Mouse (Mus musculus) granulocyte monocyte progenitor cell, adult 5-6 weeks (primary cell): ENCODE data around the gene Exoc6b. TPM values are rescaled to one million over a fixed set of nuclear protein-coding genes. Genes with fewer than 3 reads are reported as not detected.
A peak's percentile ranks its signal among the peaks of the same experiment; 100 is the strongest.

Source experiments
- ATAC-seq: replicated peaks from 2 replicates; pipeline ENCODE4 v1.8.0; 2016; ENCODE audit warnings: mild to moderate bottlenecking, moderate TSS enrichment, inconsistent platforms; ENCODE audit not compliant: poor library complexity, severe bottlenecking
- total RNA-seq, 2 experiments: library from RNA; stranded (forward) in 1 of 2; stranded (reverse) in 1 of 2; fragments of 200-712, 200-1000 nt in 1 of 2; fragments of >200 nt in 1 of 2; fragmentation: Nextera tagmentation in 1 of 2; gene quantifications; 2 replicates each; pipeline ENCODE4 v1.2.3; 2014 to 2017

Gene Exoc6b
- total RNA-seq, 2 experiments from 2014 or later = 8.0 to 15.9 TPM

DNA sequence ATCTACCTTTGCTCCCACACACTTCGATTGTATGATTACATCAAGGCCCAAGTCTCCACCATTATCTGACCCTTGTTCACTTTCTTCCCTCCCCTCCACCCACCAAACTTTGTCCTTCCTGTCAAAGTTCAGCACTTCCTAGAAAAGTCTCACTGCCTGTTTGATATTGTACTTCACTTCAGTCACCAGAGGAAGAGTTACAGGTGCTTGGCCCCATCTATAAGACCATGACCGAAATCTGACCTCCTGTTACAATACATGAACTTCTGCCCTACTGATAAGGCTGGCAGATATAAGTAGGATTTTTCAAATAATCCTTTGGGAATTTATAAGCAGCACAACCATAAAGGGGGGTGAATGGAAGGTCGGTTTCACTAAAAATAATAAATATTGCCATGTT, 182.8 kb downstream of the Exoc6b start:
- ATAC-seq = no peak

DNA sequence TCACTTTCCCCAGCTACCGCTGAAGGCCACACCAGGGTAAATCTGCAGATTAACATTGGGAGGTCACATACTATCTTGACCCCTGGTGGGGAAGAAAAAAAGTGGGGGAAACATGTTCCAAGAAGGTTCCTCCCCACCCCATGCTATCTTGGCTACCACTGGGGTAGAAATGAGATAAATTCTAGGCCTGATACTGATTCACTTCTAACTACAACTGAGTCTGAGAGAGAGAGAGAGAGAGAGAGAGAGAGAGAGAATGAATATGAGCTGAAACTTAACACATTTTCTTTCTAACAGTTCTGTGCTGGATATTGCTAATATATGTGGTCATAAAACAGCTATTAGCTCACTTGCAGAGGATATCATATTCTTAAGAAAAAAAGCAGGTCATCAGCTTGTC, 184.2 kb downstream of the Exoc6b start:
- no peak for ATAC-seq

DNA sequence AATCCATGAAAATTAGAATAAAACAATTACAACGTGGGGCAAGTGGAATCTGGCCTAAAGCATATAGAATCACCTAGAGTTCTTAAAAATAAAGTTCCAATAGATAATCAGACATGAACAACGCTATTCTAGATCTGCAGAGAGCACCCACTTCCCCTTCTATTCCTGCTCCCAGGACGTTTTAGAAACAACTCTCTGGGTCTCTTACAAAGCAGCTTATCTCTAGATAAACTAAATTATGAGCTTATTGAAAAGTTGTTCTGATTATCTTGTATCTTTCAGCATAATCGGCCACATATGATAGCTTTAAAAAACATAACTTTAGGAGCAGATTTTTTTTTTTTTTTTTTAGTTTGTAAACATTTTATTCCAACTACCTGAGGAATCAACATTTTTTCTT, 185.6 kb downstream of the Exoc6b start:
- no peak for ATAC-seq

DNA sequence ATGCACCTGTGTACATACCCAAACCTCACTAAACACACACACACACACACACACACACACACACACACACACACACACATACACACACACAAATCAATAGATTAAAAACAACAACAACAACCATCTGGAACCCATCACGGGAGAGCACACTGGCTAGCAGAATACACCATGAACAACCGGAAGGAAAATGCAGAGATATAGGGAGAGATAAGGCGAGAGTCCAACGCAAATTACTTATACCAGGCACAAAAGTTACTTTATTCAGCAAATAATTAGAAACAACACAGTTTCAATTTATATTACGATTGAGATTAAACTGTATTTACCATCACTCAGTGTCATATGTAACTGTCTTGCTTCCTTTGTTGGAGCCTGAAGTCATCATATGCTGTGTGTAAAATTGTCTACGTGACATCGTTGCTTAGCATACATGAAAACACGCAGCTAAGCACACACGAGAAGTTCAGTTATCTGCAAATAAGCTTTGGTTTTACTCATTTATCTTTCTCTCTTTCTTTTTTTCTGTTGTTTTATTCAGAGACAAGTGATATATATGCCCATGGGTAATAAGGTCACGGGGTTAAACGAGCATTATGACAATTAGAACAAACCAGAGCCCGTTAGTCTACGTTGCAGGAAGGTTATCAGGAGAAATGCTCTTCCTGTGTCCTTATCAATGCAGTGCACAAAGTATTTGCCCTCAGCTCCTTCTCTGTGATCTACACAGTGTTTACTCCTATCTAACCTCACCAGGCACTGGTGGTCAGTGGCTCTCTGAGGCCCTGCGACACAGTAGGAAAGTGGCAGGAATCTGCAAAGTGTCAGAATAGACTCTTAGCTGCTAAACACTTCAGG, 186.4 kb downstream of the Exoc6b start:
- peak; percentile 25; the same call in 1 of the 2 replicates for ATAC-seq

DNA sequence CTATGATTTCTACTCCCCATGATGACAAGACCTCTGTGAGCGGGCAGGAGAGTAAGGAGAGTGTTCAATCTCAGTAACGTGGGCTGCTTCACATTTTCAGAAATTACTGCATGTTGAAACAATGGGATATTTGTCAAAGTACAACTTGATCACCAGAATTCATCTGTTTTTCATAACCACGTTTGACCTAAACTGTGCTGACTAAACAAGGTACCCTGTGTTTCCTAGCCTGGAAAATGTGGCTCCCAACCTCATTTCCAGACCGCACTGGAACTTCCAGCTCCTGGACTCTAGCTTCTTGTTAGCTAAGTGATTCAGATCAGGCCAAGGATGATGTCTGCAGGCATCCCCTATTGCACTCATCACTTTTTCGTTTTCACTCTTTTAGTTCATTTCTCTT, 193.4 kb downstream of the Exoc6b start:
- no peak for ATAC-seq

DNA sequence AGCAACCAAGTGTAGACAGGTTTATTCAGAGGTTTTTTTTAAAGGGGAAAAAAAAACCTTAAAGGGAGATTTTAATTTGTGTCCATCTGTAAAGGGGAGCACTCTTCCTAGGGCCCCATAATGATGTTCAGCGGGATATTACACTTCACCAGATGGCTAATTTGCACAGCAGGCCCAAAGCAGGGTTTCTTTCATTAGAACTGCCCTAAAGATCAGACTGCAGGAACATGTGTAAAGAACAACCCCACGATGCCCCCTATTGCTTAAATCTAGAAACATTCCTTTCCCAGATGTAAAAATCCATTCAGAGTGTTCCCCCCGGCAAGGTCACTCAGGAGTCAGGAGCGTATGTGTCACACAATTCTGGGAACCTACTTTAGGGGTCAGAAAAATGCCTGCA, 202.2 kb downstream of the Exoc6b start:
- no peak for ATAC-seq

DNA sequence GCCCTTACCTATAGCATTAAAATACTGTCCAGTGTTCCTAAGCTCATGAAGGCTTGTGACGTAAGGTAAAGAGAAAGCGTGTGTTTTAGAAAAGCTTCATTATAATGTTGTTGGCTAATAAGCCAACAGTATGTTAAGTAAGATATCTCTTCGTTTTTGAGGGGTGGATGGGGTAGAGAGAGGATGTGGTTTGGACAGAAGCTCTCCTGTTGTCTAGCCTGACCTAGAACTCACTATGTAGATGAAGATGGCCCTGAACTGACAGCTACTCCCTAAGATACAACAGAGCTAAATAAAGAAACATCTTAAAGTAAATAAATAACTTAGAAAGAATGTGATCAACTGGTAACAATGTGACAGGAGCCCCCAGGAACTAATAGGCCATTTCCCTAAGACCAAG, 204.7 kb downstream of the Exoc6b start:
- ATAC-seq = no peak

DNA sequence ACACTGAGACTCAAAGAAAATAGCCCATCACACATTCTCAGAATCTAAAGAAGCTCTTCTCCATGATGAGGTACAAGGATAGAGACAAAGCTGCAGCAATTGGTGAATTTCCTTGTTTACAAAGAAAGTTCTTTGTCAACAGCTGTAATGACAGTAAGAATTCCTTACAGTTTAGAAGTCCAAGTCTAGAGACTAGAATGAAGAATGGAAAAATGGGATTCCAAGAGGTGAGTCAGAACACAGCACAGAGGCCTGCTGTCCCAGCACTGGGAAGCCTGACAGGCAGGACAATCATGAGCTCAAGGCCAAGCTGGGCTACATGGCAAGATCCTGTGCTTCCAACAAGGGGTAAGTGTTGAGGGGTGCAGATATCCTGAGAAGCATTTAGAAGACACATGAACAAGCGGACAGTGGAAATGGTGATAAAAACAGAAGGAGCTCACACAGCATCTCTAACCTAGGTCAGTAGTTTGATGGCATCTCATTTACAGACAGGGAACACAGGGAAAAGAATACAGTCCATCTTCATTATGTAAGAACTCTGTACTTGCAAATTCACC, 205.4 kb downstream of the Exoc6b start:
- ATAC-seq = no peak

DNA sequence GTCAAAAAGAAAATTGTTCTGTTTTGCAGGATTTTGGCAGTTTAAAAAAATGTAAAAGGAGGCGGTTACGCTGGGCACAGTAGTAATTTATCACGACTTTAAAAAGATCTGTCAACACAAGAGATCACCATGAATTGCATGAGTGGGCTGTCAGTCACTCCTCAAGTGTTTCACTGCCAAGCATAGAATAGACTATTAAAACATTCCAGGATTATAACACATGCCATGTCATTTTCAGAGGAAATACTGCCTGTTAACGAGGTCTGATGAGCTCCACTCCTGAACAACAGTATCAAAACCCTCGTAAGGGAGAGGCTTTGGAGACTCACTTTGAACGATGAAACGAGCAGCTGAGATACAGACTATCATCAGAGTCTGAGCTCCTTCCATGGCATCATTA, 223.6 kb downstream of the Exoc6b start:
- ATAC-seq = no peak

DNA sequence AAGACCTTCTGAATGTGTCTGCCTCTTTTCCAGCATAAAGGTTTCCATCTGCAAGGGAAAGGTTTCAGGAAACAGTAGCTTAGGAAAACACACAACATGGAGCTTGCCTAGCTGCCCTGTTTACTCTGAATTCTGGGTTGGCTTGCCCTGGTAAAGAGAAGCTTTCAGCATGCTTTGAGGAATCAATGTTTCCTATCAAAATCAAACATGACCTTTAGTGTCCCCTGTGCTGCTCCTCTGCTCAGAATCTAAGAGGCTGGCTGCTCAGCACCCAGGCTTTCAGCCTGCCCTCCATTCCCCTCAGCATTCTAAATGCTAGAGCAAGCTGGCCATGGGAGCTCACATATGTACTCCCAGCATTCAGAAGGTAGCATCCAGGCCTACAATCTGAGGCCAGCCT, 228.2 kb downstream of the Exoc6b start:
- ATAC-seq = no peak

DNA sequence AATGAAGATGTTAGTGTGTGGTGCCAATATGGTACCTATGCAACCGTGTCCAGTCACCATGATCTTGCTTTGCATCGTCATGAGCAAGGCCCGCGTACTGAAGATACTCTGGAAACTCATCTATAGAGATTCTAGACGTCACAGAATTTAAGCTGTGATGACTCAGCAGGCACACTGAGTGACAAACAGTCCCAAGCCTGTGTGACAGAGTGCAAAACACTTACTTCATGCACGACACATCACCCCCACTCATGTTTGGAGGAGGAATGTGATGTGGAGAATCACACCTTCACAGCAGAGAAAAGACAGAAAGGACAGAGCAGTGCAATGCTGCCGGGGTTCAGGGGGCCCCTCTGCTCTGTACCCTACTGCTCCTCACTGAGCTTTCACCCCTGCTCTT, 261.8 kb downstream of the Exoc6b start:
- ATAC-seq = no peak

DNA sequence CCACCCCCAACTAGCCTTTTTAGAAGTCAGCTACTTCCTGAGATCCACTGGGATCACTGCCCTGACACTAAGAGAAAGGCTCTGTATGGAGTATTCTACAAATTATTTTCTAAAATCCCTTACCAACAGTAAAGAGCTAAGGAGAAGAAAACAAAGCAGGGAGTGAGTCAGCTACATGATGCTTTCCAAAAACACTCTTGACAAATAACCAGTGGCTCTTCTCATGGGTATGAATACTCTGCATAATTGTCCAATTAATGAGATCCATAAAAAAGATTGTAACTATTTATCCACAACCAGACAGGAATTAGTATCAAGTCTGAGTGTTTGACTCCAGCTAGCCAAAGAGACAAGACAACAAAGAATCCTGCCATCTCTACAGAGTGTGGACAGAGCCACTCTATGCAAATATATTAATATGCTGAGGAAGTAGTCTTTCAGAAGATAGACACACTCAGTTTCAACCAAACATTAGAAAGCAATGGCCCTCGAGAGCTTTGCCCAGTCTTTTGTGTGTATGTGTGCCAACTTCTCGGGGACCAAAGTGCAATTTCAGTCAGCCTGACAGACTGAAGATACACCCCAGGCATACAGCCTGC, 263.1 kb downstream of the Exoc6b start:
- ATAC-seq = no peak

DNA sequence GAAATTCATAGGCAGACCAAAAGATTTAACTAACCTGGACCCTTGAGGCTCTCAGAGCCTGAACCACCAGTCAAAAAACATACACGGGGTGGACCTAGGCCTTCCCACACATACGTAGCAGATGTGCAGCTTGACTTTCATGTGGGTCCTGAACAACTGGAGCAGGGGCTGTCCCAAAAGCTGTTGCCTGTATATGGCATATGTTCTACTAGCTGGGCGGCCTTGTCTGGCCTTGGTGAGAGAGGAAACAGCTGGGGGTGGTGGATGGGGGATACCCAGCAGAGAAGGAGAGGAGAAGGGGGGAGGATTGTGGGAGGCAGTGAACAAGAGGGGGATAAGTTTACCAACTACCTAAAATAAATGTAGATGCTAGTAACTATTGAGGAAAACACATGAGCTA, 270.6 kb downstream of the Exoc6b start:
- no peak for ATAC-seq

DNA sequence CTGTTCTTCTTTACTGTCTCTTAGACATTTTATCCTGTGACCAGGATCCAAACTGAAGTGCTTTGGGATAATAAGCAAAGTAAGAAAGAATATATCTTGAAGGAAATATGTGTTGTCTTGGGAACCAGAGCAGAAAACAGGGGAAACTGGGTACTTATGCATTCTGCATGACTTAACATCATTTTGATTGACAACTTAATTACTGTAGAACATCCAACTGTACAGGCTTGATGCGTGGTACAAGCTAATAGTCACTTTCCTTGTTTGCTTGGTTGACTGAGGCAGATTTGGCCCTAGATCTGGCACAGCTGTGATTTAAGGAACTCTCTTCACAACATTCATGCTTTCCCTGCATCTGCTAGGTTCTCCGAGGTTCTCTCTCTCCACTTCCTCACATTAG, 285.3 kb downstream of the Exoc6b start:
- ATAC-seq = no peak

DNA sequence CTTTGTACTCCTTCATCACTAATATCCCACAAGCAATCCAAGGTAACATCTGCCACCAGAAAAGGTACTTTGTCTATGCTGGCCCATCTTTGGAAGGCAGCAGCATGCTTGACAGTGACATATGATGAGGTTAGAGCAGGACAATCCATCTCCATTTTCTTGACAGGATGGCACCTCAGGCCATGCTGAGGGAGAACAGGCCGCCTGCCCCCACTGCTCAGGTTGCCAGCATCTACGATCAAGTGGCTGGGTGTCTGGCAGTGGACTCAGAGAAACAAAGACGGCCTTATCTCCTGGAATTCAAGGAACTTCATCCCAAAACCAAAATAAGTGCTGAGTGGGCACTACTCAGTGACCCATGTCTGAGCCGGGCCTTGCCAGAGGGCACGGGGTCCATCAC, 289.3 kb downstream of the Exoc6b start:
- no peak for ATAC-seq

DNA sequence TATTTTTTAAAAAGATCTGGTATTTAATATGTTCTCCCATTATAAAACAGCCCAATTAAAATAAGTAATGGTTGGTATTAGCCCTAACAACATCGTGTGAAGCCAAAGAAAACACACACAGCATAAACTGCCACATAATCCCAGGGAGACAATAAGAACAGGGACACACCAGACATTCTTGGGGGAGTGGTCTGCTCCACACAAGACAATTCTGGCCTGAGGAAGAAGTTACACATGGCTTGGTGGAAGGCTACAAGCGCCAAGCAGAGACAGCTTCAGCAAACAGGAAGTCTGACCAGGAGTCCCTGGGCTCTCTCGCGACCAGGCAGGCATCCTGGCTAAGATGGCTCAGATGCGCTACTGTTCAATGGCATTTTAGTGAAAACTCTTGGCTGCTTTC, 290.3 kb downstream of the Exoc6b start:
- ATAC-seq = no peak

DNA sequence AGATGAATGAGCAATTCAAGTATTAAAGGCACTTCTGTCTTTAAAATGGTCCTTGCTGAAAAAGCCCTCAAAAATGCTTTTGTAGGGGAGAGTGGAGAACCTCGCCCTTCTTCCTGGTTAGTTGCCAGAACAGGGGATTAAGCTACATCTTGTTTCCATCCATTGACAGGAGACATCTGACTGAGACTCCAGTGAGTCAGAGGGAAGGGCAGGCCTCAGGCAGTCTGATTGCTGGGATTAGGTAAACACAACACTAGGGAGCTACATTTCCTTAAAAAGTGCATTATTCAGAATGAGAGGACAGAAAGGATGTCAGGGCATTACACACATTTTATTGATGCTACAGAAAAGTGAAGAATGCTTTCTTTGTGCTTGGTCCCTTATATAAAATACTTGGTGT, 293.4 kb downstream of the Exoc6b start:
- no peak for ATAC-seq

DNA sequence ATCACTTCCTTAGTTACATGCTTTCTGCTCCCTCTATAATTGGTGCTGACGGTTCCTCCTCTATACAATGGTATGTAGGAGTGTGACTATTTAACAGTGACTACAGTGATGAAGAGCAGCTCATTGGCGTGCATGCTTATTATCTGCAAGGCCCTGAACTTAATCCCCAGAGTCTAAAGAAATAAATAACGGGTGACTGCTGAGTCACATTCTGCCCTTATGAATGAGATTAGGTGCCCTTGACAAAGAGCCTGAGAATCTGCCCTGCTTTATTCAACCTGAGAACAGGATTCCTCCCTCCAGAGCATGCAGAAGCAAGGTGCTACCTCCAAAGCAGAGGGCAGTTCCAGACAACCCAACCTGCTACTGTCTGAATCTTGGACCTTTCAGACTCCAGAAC, 314.0 kb downstream of the Exoc6b start:
- ATAC-seq = no peak

DNA sequence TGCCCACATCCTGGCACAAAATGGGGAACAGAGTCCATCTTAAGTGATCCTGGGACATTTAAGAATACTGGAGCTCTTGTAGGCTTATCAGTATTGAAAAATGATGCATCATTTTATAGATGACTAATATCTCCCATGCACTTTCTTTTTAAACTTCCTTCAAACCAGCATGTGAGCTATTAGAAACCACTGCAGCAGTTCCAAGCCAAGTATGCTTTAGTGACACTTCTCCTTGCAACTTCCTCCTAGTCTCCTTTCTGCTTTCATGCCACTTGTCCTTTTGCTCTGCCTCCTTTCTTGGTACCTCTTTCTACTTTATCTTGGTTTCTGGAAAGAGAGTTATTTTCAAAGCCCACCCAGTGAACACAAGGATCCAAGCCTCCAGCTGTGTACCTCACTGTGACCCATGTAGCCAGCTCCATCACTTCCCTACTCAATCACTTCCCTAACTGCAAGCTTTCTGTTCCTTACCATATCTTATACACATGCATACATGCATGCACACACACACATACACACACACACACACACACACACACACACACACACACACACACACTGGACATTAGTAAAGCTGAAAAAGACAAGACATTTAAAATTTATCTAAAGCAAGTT, 316.4 kb downstream of the Exoc6b start:
- peak; percentile 79 for ATAC-seq

DNA sequence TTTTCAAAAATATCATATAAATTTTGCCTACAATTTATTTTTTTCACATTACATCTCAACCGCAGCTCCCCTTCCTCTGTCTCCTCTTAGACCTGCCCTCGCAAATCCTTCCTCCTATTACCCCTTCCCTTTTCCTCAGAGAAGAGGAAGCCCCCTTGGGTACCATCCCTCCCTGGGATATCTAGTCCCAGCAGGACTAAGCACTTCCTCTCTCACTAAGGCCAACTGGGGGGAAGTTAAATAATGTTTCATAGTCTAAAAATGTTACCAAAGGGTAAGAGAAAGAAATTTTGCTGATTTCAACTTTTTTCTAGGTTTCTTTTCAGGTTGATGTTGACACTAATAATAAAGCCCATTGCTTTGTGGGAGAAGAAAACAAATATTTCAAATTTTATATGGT, 317.9 kb downstream of the Exoc6b start:
- ATAC-seq = peak; percentile 69

DNA sequence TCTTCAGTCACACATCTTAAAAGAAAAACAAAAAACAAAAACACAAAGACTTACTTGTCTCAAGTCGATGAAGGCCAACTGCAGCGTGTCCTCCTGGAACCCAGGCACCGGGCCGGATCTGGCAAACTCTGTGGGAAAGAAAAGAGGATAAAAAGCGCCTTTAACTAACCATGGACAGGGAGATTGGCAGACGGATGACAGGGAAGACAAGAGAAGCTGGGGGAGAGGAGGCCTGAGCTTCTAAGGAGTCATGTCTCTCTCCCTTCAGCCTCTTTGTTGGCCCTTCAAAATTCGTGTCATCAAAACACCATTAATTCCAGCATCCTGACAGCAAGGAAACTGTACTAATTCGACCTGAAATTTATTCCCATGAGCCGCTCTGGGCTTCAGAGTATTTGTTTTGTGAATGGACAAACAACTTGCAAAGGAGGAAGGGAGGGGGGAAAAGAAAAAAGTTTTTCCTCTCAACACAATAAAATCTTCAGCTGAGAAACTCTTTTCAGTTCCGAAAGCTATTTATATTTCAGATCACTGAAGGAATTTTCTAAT, 322.4 kb downstream of the Exoc6b start:
- ATAC-seq = no peak
